Mouse (Mus musculus) retina, embryonic 14.5 days (tissue): ENCODE measurements around the gene Mmp9.

ENCODE experiments used
- DNase-seq: peaks from one replicate; pipeline ENCODE4 v3.0.0-alpha.2; 2015; ENCODE audit warnings: low spot score

The Mmp9 gene

DNA sequence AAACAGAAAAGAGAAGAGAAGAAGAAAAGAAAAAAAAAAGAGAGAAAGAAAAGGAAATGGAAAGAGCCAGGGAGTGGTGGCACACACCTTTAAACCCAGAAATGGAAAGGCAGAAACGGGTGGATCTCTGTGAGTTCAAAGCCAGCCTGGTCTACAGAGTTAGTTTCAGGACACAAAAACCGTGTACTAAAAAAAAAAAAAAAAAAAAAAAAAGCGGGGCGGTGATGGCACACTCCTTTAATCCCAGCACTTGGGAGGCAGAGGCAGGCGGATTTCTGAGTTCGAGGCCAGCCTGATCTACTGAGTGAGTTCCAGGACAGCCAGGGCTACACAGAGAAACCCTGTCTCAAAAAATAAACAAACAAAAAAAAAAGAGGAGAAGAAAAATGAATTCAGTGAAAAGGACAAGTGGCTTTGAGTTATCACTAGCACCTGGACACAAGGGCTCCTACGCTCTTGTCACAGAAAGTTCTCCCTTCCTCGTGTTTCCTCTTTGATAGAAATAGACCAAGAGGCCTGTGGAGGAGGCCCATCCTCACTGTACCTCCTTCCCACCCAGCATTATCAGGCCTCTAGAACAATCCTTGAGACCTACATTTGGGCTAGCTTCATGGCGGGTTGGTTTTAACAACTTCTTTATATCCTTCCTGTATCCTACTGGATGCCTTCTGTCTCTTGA lies 27.7 kb upstream of the Mmp9 start:
- no peak for DNase-seq

DNA sequence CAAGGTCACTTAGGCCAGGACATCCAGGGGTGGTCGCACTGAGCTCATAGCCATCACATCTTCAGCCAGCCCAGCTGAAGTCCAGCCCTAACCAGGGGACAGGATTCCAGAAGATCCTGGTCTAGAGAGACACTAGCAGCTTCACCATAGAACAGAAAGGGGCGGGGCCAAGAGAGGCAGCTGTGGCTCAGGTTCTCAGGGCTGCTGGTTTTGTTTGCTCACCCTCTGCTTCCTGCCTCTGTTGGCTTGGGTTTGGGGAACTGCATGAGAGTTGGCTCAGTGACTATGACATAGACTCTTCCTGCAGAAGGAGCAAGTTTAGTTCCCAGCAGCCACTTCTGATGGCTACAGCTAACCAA lies 27.2 kb upstream of the Mmp9 start:
- DNase-seq: no peak

DNA sequence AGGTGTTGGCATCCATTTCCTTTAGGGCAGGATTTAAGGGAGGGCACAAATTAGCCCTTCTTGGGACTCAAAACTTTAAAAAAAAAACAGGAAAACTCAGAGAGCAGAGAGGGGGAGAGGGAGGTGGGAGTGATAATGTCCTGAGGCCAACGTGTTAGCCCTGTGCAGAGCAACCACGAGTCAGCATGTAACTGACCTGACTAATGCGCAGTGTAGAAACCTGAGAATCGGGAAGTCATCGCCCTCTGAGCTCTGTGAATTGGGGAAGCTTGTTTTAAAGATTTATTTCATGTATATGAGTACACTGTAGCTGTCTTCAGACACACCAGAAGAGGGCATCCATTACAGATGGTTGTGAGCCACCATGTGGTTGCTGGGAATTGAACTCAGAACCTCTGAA lies 23.8 kb upstream of the Mmp9 start:
- no peak for DNase-seq

DNA sequence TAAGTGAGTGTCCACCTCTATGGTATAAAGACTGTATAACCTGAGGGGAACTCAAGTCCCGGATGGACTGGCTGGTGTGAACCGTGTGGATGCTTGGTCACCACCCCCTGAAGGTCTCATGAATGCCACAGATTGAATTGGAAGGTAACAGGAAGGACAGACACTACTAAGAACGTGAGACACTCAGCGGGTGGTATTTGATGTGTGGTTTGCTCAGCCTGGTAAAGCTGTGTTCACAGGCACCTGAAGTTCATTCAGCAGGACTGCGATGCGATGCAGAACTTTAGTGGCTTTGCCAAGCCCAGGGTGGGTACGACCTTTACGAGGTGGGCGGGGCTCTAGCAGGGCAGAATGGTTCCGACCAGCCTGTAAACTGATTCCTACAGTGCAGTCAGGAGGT lies 23.2 kb upstream of the Mmp9 start:
- DNase-seq: no peak

DNA sequence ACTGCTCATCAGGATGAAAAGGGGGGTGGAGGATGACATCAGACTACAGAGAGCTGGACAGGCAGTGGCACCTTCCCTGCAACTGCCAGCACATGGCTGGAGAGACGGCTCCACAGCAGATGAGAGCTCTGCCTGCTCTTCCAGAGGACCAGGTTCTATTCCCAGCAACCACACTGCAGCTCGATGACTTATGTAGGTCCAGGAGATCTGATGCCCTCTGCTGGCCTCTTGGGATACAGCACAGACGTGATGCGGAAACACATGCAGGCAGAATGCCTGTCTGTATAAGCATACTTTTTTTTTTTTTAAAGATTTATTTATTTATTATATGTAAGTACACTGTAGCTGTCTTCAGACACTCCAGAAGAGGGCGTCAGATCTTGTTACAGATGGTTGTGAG lies 22.3 kb upstream of the Mmp9 start:
- DNase-seq: peak; percentile 61

DNA sequence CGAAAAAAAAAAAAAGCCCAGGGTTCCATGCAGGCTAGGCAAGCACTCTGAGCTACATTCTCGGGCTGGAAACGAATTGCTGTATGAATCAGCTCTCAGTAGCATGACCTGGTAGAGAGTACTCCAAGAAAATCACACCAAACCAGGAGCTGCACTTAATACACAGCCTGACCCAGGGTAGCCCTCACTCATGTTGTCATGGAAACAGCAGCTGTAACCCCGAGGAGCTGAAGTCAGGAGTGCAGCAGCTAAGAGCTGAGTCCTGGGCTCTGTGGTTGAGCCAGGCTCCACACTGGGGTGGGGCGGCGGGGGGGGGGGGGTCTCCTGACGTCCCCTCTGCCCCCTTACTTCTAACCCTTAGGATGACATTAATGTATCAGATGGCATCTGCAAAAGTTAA lies 18.6 kb upstream of the Mmp9 start:
- peak; percentile 53 for DNase-seq

DNA sequence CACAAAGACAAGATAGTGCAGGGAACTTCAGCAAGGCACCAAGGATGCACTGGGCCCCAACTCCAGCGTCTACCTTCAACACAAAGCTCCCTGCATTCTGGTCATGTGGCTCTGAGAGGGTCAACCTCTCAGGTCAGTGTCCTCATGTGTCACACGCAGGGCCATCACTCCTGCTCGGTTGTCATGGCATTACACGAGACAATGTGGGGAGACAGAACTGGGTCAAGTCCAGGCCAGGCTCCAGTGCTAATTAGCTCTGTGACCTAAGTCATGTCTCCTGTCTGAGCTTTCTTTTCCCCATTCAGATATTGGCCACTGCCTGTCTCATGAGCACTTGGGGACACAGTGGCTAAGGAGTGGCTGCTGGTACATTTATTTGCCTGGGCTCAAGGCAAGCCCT lies 17.3 kb upstream of the Mmp9 start:
- peak; percentile 71 for DNase-seq

DNA sequence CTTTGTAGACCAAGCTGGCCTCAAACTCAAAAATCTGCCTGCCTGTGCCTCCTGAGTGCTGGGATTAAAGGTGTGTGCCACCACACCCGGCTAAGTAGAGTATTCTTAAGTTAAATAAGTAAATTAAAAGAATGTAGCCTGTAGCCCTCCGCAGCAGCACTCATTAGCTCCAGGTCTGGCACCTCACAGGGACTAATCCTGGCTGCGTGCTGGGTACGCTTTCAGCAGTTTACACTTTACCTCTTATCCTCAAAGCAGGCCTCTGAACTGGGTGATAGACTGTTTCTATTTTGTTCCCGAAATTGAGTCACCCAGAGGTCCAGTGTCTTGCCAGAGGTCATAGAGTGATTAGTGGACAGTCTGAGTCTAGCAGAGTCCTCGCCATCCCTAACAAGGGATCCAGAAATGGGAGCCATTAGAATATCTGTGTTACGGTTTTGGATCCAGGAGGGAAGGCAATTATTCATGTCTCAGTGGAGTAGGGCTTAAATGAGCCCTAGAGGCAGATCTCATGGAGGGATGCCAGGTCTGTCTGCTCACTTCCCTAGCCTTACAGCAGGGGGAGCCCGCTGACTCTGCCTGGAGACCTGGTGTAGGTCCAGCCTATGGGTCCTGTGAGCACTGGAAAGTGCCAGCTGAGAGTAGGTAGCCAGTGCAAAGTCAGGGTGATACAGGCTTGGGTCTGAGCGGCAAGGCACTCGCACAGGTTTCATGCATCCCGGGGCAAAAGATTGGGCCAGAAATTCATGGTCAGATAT lies 16.3 kb upstream of the Mmp9 start:
- peak; percentile 91 for DNase-seq

DNA sequence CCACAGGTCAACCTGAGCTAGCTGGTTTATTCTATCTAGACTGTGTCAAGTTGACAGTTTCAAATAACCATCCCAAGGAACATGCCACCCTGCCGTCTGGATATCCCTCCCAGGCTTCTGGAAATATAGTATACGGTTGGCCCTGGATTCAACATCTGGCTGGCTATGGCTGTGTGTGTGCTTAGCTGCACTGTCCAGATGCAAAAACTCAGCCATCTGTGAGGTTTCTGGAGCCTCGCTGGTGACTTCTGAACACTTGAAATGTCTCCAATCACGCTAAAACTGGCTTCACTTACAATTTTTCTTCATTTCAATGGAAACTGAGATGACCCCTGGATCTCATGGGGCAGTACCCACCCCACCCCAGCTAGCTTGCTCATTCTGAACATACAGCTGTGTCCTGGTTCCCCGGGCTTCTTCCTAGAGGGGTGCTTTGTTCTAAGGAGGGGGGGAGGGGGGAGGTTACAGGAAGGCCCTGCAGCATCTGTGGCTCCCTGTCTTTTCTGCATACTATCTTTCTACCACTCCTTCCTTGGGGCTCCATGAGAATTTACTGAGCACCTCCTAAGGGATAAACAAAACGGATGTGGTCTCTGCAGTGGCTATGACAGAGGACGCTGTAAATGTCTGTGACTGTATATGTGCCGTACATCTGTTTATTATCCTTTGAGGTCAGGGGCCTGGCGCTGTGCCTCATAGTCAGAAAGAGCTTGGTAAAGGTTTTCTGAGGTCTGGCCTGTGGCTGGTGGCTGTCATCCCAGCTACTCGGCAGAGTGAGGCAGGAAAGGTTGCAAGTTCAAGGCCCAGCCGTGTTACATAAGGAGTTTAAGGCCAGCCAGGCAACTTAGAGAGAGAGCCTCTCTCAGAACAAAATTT lies 9.6 kb upstream of the Mmp9 start:
- no peak for DNase-seq

DNA sequence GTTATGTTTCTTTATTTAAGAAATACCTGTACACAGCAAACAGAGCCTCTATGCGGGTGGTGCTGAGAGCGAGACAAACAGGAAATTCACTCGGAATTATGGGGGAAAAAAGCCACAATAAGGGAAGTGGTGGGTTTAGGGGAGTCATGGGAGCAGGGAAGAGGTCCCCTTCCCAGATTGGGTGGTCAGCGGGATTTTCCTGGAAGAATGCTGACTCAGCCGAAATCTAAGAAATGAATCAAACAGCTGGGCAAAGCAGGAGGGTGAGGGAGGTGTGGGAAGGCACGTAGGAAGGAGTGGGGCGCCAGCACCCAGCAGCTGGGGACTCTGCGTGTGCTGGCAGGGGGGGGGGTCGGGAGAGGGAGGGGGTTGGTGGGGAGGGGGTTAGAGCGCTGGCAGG lies 7.0 kb upstream of the Mmp9 start:
- DNase-seq: no peak

DNA sequence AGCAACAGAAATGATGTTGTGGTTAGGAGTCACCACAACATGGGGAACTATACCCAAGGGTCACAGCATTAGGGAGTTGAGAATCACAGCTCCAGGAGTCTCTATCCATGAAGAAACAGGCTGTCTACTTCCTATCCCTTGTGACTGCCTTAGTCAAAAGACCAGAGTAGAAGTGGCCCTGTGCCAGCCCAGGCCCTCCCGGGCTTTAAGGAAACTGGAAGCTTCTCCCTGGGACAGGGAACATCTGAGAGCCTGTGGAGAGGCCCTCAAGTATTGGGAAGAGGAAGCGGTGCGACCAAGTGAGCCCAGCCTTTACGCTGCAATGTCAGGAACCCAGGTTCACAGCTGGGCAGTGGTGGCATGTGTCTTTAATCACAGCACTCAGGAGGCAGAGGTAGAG lies 4.6 kb upstream of the Mmp9 start:
- DNase-seq: no peak

DNA sequence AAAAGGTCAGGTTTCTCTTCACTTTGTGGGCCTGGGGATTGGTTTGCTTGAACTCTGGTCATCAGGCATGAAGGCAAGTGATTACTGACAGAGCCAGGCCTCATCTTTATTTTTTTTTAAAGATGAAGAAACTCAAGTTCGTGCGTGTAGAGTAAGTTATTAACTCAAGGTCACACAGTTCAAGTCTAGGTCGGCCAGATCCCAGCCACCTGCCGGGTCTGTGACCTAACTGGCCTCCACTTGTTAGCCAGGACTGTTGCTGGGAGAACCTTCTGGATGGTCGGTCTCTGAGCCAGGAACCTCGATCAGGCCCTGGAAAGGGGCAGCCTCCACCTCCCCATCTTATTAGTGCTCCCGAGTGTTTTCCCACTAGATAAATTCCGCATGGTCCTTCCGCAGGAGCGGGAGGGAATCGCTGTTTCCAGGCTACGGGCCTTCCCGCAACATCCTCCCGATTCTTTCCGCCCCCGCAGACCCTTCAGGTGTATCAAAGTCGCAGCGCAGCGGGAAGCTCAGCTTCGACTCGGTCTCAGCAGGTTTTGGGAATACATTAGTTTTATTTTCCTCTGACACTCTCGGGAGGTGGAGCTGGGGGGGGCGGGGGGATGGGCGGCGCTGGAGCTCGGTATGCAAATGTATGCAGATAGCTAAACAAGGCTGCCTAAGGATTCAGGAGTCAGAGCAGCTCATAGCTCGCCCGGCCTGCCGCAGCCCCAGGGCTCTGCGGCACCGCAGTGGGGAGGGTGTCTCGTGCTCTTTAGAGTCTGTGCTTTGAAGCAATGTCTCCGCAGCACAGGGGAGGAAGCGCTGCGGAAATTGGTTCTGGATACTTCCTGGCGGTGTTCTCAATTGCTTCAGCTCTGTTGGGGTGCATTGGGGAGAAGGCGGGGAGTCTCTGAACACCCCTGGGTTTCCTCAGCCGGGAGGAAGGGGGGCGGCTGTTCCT lies 2.2 kb upstream of the Mmp9 start:
- no peak for DNase-seq

DNA sequence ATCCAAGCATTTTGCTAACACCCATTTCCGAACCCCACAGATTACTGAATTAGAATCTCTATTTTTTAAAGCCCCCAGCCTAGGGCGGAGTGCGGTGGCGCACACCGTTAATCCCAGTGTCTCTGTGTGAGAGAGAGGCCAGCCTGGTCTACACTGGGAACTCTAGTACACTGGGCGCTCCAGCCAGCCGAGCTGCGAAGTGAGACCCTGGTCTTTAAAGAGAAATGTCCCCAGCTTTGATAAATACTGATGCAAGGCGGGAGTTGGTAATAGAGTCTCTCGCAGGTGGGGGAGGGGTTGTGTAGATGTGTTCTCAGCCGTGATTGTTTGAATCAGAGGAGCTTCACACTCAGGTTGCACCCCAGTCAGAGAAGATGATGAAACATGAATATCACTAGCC lies 1.5 kb upstream of the Mmp9 start:
- DNase-seq: no peak

DNA sequence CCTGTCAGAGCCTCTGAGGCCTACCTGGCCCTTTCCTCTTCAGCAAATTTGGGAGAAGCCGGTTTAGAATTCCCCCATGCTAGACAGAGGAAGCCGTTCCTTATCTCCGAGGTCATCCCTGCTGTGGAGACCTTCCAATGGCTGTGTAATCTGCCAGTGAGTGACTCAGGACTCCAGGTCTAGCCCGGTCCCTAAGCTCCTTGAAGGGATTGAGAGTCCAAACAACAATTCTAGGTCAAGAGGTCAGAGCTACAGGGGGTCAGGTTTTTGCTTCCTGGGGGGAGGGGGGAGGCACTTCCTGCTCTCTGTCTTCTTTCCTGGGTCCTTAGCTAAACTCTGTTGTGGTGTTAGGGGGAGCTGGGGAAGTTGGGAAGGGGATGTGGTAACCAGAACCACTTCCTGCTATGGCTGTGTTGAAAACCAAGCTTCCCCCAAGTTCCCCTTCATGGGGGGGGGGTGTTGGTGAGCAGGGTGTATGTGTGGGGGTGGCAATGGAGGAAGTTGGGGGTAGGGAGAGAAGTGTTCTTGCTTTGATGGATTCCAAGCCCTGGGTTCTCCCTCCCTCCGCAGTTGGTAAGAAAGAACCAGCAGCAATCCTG lies 2.2 kb downstream of the Mmp9 start:
- no peak for DNase-seq

DNA sequence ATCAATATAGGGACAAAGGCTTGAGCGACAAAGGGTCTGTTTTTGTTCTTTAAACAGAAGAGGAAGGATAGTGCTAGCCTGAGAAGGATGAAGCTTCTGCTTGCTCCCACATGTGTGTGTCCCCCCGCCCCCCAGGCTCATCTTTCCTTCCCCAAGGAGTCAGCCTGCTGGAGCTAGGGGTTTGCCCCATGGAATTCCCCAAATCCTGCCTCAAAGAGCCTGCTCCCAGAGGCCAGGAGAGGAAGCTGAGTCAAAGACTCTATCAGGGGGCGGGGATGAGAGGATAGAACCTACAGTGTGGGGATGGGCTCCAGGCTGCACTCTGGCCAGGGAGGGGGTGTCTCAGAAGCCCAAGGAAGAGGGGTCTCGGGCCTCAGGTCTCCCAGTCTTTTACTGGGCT lies 6.9 kb downstream of the Mmp9 start:
- DNase-seq: no peak

DNA sequence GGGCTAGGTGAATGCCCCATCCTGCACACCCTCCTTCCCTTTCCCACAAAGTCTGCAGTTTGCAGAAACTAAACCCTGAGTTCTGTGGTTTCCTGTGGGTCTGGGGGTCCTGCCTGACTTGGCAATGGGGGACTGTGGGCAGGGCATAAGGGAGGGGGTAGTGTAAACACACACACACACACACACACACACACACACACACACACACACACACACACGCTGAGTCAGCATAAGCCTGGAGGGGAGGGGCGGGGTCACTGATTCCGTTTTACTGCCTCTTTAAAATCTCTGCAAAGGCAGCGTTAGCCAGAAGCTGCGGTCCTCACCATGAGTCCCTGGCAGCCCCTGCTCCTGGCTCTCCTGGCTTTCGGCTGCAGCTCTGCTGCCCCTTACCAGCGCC lies 7.3 kb downstream of the Mmp9 start:
- no peak for DNase-seq

DNA sequence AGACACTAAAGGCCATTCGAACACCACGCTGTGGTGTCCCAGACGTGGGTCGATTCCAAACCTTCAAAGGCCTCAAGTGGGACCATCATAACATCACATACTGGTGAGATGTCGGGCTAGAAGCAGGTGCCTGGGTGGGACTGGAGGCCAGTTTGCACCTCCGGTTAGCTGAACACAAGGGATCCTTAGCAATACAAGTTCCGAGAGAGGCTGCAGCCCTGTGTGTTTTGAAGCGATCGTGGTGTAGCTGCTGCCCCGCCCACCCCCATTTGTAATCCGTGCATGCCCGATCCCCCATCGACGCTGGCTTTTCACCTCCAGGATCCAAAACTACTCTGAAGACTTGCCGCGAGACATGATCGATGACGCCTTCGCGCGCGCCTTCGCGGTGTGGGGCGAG lies 8.4 kb downstream of the Mmp9 start:
- DNase-seq: no peak

DNA sequence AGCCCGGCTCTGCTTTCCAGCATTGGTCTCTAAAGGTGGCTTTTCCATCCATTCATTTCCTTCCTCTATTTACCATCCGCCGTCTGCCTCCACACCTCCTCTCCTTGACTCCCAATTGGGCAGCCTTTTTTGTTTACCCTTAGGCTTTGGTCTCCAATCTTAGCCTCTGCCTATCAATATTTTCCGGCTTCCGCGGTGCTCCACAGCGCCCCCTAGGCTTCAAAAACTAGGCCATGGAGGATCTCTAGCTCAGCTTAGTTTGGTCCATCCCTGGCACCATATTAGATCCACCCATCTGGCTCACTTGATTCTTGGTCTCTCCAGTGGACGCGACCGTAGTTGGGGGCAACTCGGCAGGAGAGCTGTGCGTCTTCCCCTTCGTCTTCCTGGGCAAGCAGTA lies 9.9 kb downstream of the Mmp9 start:
- peak; percentile 62 for DNase-seq

DNA sequence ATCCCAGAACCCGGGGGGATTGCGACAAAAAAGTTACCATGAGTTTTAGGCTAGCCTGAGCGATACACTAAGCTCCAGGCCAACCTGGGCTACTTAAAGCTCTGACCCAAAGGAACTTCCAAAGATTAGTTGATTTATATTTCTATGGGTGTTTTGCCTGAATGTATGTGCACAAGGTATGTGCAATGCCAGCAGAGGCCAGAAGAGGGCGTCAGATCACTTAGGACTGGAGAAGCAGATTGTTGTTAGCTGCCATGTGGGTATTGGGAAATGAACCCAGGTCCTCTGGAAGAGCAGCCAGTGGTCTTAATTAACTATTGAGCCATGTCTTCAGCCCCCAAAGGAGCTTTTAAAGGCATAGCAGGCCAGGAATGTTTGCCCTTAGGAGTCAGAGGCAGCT lies 11.2 kb downstream of the Mmp9 start:
- DNase-seq: no peak

DNA sequence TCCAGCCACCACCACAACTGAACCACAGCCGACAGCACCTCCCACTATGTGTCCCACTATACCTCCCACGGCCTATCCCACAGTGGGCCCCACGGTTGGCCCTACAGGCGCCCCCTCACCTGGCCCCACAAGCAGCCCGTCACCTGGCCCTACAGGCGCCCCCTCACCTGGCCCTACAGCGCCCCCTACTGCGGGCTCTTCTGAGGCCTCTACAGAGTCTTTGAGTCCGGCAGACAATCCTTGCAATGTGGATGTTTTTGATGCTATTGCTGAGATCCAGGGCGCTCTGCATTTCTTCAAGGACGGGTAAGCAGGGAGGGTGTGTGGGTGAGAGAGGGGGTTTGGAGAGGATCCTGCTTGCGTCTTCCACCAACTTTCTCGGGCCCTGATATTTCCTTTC lies 11.9 kb downstream of the Mmp9 start:
- DNase-seq: no peak

DNA sequence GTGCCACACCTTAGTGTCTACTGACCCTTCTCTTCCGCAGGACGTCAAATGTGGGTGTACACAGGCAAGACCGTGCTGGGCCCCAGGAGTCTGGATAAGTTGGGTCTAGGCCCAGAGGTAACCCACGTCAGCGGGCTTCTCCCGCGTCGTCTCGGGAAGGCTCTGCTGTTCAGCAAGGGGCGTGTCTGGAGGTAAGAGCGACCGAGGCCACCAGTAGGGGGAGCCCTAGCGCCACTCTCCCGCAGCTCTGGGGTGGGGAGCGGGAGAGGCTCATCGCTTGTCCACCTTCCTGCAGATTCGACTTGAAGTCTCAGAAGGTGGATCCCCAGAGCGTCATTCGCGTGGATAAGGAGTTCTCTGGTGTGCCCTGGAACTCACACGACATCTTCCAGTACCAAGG lies 12.6 kb downstream of the Mmp9 start:
- peak; percentile 94 for DNase-seq

DNA sequence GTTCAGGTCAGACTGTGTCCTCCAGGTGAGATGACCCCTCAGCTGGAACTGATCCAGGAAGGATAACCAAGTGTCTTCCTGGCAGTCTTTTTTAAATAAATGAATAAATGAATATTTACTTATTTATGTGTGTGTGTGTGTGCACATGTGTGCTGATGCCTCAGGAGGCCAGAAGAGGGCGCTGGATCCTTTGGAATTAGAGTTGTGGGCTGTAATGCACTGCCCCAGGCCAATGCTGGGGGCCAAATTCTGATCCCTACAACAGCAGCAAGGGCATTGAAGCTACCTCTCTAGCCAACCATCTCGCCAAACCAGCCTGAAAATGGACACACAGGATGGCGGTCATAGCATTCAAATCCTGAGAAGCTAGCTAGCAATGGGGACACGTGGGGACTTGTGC lies 15.1 kb downstream of the Mmp9 start:
- DNase-seq: no peak
